Mouse (Mus musculus) B cell, adult 2 months (primary cell): Measurements from ENCODE around the gene Tgfbr3.
"Not testable (repeated sequence)": the region's sequence is repeated elsewhere in the genome, so short reads cannot be mapped to it uniquely, and the experiment has no call there.

Experiments
- DNase-seq, 2 experiments: peaks; one replicate each; pipeline ENCODE4 v3.0.0; 2022

Tgfbr3 gene

GRCm38 (mm10) chr5:107276186-107276585 lies 13.2 kb downstream of the Tgfbr3 start:
- DNase-seq: no peak

- DNase-seq: no peak
These were observed 17.0 kb downstream of the Tgfbr3 start for GRCm38 (mm10) chr5:107272252-107273028.

GRCm38 (mm10) chr5:107269006-107269328 lies 20.5 kb downstream of the Tgfbr3 start:
- no peak for DNase-seq

- no peak for DNase-seq
These were observed 21.1 kb downstream of the Tgfbr3 start for GRCm38 (mm10) chr5:107268121-107269005.

DNA sequence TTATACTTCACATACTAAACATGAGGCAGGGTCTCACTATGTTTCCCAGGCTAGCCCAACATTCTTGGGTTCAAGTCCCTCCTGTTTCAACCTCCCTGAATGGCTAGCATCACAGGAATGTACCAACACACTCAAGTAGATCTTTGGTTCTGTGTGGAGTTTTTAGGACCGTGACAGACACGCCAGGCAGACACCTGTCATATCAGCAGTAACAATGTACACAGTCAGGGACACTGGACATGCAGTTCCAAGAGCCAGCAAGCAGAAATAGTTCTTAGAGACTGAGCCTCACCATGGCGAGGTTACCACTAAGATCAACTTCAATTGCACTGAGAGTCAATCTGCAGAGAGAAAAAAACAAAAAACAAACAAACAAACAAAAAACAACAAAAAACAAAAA lies 22.9 kb downstream of the Tgfbr3 start:
- no peak for DNase-seq

- DNase-seq: no peak
These were observed 24.7 kb downstream of the Tgfbr3 start for GRCm38 (mm10) chr5:107264426-107265360.

DNA sequence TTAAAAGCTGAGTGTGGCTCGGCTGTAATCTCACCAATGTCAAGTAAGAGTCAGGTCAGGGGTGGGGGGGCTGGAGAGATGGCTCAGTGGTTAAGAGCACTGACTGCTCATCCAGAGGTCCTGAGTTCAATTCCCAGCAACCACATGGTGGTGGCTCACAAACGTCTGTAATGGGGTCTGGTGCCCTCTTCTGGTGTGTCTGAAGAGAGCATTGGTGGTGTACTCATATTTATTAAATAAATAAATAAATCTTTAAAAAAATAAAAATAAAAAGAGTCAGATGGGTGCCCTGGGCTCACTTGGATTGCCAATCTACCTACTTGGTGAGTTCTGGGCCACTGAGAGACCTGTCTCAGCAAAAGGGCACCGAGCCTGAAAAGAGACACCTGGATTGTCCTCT lies 25.6 kb downstream of the Tgfbr3 start:
- no peak for DNase-seq

DNA sequence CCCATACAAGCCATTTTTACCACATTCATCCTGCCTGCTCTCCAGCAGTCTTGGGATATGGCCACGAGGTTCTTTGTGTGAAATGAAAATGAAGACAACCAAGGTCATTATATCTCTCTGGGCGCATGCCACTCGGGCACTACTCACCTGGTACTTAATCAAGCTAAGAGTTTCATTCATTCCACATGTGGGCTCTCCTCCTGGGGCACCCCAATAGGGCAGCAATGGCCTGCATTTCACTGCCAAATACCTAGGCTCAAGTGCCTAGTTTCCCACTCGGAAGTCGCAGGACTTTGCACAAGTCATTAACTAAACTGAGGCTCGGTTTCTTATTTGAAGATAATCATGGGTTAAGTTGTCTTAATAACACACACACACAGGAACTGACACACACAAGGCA lies 27.5 kb downstream of the Tgfbr3 start:
- DNase-seq: no peak

GRCm38 (mm10) chr5:107260708-107261495 lies 28.5 kb downstream of the Tgfbr3 start:
- DNase-seq: no peak

DNA sequence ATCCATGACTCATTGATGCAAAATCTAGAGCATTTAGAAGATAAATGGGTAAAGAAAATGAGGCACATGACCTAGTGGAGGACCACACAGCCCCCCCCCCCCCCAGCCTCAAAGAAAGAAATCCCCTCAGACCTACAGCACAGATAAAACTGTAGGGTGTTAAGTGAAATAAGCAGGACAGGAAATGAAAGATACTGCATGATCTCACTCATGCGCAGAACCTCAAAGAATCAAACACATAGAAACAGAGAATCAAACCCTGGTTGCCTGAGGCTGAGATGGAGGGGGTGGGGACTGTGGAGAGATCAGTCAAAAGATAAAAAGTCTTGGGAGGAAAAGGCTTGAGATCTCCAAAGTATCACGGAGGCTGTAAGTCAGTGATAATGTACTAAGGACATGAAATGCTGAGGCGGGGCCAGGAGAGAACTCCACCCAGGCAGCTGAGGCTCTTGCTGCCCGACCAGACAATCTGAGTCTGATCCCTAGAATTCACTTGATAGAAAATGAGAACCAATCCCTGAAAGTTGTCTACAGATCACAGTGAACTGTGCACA lies 29.9 kb downstream of the Tgfbr3 start:
- DNase-seq: no peak

DNA sequence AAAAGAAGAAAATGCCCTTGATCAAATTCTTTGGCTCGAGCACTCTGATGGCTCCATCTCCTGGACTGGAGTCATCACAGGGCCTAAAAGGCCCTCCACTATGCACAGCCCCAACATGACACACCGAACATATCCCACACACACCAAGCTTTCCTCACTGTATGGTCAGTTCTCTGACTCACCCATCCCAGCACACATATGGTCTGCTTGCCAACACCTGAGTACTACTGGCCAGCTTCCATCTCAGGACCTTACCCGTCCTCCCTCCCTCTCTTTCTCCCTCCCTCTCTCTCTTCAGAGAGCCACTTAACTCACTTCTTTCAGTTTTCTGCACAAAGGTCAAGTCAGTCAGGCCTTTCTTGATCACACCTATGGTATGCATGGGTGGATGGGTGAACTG lies 36.0 kb downstream of the Tgfbr3 start:
- DNase-seq: no peak

DNA sequence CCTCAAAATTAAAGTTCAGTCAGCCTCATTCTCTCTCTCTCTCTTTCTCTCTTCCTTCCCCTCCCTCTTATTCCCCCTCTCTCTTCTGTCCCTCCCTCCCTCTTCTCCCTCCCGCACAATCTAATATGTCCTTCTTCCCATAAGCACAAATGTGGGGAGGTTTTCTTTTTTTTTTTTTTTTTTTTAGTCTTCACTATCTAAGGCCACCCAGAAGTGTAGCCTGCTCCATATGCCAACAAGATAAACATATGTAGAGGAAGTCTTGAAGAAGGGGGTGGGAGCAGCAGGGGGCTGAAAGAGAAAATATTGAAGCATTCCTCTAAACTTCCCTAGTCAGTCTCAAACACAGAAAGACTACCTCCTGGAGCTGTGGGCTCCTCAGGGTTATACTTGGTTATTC lies 37.0 kb downstream of the Tgfbr3 start:
- no peak for DNase-seq

DNA sequence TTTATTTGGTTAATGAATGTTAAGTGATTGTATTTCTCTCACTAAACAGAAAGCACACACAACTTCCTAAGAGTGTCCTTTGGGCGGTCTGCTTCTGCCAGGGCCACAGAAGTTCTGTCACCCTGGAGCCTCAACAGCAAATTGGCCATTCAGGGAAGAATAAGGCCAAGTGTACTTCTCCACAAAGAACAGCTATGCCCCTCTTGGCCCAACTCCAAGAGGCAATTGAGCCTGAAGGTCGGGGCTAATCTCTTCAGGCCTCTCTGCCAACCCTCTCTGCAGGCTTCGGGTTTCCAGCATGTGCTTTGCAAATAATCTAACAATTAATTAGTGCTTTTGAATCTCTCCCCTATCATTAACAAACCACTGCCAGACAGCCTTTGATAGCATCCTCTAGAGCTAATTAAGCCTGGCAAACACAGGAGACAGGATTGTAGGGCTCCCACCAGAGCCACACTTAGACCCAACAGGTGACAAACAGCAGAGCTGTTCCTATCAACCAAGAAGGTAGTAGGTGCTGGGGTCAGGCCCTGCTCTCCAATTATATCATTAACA lies 37.6 kb downstream of the Tgfbr3 start:
- no peak for DNase-seq

DNA sequence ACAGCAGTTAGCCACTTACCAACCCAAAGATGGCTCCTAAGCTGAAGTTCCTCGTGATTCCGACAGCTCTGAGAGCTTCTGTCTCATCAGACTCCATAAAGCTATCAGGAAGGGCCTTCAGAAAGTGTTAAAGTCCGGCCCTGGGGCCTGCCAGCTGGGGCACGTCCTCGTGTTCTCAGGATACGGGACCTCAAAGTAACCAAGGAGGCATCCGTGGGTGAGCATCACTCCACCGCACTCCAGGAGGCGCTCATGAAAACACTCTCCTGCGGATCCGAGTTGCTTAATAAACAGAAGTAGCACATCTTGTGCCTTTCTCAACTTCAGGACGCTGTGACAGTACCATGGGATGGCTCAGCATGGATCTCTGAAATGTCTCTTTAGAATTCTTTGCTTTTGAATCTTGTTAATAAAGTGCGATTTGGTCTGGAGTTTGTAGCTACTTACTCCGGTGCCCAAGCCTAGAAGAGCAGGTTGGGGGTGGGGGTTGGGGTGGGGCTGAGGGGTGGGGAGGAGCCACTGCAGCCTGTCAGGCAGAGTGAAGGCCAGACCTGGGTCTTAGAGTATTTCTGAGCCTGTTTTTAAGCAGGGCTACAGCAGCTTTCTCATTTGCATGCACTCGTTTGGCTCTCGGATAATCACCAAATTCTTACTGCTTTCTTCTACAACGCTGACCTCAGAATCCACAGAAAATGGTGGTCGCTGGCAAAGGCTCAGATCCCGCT lies 38.7 kb downstream of the Tgfbr3 start:
- DNase-seq: no peak

DNA sequence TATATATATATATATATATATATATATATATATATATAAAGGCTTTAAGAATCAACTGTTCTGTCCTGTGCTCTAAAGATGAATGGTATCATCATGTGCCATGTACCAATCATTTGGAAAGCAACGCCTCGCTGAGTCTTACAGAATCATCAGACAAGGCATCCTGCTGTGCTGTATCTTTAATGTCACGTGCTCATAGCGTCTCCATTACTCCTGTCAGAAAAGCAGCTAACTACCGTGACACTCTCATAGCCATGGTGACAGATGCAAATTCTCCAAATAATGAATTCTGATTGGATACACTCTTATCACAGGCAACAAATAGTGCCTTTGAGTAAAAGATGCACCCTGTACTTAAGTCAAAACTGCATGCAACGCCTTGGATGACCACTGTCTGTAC lies 40.7 kb downstream of the Tgfbr3 start:
- no peak for DNase-seq

GRCm38 (mm10) chr5:107248302-107248701 lies 41.1 kb downstream of the Tgfbr3 start:
- DNase-seq: not testable (repeated sequence)

- DNase-seq: no peak
These were observed 41.6 kb downstream of the Tgfbr3 start for GRCm38 (mm10) chr5:107247786-107248185.

- DNase-seq: no peak
These were observed 46.0 kb downstream of the Tgfbr3 start for GRCm38 (mm10) chr5:107243445-107243844.

GRCm38 (mm10) chr5:107242993-107243392 lies 46.4 kb downstream of the Tgfbr3 start:
- no peak for DNase-seq

DNA sequence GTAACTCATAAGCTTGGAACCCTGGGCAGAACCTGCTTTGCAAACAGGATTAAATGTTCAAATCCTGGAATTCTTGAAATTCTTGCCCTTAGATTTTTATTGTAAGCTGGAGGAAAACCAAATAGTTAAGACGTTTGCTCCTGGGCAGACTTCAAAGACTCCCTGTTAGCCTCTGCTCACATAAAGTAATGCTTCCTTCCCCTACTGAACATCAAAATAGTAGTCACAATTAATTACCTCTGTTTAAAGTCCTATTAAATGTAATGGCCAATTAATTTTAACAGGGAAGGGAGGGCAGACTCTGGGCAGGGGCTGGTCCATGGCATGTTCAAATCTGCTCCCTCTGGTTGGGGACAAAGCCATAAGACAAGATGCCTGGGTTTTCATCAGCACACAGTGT lies 49.2 kb downstream of the Tgfbr3 start:
- DNase-seq: no peak

GRCm38 (mm10) chr5:107237971-107238426 lies 51.4 kb downstream of the Tgfbr3 start:
- DNase-seq: no peak
